Mouse (Mus musculus) liver, adult (tissue): ENCODE measurements around the gene Dlgap4.

ENCODE experiments used
- GATA4 ChIP-seq: IDR thresholded peaks from 2 replicates; pipeline ENCODE4 v1.6.1; 2014; ENCODE audit warnings: mild to moderate bottlenecking, low read length; ENCODE audit not compliant: insufficient replicate concordance

Dlgap4 gene

DNA sequence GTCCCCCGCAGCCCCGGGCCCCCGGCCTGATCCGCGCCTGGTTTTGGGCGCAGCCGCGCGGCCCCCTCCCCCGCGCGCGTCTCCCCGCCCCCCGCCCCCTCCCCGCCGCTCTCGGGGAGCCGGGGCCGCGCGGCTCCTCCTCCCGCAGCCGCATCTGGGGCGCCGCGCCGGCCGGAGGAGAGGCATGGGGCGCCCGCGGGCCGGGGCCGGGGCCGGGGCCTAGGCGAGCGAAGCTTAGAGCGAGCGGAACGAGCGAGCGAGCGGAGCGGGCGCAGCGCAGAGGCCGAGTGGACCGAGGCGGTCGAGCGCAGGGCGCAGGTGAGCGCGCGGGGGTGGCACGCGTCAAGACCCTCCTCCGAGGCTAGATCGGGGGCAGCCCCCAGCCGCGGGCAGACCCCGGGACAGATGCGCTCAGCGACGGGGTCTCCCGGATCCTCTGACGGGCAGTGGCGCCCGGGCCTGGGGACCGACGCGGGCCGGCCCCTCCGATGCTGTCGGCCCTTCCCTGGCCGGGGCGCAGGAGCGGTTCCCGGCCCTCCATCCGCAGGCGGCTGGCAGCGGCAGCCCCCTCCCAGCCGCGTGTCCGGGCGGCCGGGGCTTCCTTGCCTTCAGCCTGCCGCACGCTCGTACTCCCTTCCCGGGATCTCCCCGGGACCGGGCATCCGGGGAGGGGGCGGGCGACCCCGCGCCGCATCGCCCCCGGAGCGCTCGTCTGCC lies at the start of gene Dlgap4:
Gene Dlgap4, plus strand, starts transcription at position 165 of the 717 bp plus-strand sequence.
- TF ChIP-seq GATA4, result no peak

DNA sequence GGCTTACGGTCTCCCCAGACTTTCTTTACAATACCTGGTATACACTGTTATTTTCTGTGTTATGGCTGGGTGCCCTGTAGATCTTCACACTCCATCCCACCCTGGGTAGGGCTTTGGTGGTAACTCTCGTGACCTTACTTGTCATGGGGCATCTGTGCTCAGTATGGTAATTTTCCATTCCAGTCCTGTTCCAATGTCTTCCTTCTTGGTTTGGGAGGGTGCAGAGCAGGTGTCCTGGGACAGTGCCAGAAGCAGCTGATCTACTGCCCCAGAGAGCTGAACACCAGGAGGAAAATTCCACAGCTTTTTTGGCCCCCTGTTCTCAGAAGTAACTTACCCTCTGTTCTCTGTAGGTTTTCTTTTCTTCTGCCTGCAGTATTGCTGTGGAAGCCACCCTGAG lies 47.0 kb upstream of the Dlgap4 start:
- TF ChIP-seq GATA4, result no peak

DNA sequence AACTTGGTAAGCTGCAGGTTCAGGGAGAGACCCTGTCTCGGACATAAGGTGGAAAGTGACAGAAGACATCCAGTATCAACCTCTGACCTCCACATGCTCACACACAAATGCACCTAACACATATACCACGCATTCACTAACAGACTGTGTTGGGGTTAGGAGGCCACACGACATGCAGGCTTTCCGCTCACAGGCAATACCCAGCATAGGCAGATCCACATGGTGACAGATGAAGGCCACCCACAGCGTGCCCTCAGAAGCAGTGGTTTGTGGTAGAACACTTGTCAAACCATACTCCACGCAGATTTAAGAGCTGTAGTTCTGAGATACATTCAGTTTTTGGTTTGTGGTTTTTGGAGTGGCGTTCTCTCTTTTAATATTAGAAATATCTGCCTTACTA lies 44.9 kb upstream of the Dlgap4 start:
- no peak for TF ChIP-seq GATA4

DNA sequence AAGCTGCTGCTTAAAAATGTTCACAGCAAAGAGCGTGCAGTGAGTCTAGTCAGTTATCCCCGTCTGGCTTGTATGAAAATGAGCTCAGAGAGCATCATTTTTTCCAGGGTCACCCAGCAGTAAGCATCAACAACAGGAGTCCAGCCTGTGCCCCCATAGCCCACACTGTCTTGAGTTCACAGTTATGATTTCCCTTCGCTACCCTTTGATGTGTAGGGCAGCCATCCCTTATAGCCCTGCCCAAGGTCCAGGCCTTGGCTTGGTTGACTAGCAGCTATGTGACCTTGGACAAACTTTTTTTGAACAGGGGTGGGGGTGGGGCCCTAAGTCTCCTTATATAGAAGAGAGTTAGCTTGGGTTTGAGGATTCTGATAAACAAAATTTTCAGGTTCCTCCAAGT lies 44.2 kb upstream of the Dlgap4 start:
- TF ChIP-seq GATA4, result no peak

DNA sequence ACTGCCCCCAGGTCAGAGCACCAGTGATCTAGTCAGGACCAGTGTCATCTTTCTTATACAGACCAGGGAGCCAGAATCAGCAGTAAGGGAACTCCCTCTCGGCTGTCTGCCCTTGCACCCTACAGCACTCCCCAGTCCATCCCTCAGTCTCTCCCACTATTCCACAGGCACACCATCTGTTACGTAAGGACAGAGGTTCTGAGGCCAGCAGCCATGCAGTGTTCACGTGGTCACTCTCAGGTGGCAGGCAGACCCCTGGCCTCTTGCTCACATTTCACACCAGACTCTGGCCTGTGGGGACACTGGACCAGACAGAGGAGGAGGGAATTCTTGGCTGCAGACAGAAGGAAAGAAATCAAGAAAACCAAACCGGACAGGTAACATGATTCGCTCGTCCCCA lies 42.0 kb upstream of the Dlgap4 start:
- TF ChIP-seq GATA4, result no peak

DNA sequence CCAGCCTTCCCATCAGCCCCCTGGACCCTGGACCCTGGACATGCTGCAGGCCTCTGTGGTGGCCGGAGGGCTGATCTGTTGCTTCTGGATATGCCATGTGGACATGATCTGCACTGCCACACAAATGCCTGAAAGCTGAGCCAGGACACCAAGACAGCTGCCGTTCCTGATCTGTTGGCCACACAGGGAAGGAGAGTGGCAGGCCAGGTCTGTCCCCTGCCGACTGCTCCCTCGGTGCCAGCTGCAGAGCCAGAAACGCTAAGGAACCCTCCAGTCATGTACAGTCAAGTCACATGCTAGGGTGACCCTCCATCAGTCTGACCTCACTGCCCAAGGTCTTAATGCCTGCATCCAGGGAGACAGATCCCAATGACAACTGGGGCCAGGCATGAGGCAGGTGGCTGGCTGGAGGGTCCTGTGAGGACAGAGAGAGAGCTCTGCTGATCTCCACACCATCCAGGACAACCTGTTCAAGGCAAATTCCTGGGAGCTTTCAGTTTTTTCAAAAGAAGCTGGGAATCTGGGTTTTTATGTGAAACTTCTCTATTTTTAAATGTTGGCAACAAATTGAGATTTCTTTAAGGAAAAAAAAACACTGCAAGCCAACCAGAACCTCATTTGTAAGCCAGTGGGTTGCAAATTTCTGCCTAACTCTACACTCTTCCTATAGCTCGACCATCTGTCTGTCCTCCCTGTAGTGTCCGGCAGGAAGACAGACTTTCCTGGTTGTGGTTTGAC lies 36.5 kb upstream of the Dlgap4 start:
- TF ChIP-seq GATA4, result no peak

DNA sequence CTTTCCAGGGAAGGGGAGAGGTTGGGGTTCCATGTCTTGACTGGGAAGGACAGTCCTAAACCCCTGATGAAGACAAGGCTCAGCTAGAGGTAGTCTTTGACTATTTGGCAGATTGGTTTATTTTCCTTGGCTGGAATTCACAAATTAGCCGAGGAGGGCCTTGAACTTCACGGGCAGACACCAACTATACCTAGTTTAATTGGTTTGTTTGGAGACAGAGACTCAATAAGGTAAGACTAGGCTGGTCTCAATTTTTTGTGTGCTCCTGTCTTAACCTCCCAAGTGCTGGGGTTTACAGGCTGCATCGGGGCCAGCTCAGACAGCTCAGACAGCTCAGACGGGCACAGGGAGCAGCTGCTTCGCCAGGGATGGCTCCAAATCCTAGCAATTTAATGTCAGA lies 33.0 kb upstream of the Dlgap4 start:
- no peak for TF ChIP-seq GATA4

DNA sequence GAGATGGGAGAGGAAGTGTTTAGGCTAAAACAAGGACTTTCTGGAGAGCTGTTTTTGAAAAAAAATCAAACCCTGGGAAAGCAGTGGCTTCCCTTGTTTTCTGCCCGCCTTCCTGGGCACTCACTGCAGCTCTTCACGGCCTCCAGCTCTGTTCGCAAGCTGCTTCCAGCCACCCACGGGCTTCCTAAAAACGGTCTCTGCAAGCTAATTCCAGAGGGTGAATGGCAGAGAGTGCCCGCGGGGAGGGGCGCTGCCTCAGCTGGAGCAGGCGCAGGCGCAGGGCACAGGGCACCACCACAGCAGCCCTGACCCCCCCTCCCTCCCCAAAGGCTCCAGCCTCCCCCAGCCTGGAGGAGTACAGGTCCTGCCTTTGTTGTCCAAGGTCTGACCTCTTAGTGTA lies 32.3 kb upstream of the Dlgap4 start:
- TF ChIP-seq GATA4, result no peak

DNA sequence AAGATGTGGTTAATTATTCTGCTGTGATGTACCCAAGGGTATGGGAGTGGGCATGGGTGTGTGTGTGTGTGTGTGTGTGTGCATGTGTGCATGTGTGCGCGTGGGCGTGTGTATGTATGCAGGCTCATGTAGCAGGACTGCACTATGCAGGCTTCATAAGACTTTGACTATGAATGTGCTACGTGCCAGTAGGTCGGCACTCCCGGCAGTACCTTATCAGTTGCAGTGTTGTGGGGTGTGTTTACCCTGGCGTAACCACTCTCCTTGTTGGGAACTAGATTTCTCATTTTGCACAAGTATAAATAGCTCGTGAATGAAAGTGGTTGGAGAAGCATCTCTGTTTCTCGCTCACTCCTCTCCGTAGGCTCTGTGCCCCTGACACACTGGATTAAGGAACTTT lies 30.6 kb upstream of the Dlgap4 start:
- no peak for TF ChIP-seq GATA4

- TF ChIP-seq GATA4, result no peak
These were observed 29.2 kb upstream of the Dlgap4 start for GRCm38 (mm10) chr2:156584154-156584796.

GRCm38 (mm10) chr2:156584797-156585471 lies 28.6 kb upstream of the Dlgap4 start:
- no peak for TF ChIP-seq GATA4

- no peak for TF ChIP-seq GATA4
These were observed 24.0 kb upstream of the Dlgap4 start for GRCm38 (mm10) chr2:156589481-156589880.

DNA sequence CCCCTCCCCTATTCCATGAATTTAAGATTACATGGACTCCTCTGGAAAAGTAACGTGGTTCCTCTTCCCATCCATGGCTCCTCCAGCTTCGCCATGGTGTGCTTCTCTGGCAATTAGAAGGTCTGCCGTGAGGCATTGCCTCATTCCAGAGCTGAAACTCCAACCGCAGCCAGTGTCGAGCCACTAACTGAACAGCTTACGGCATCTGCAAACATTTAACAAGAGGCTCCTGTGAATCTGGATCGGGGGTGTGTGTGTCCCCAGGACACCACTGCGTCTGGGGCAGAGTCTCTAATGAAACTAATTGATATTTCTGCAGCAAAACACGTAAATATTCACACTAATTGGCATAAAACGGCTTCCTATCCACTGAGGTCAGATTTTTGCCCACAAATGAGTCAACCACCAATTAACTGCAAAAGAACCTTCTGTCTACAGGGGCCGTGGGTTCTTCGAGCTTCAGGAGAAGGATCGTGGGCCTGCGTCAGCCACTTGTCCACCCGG lies 18.5 kb upstream of the Dlgap4 start:
- no peak for TF ChIP-seq GATA4

GRCm38 (mm10) chr2:156602581-156602980 lies 10.9 kb upstream of the Dlgap4 start:
- no peak for TF ChIP-seq GATA4

- no peak for TF ChIP-seq GATA4
These were observed 9.8 kb upstream of the Dlgap4 start for GRCm38 (mm10) chr2:156603671-156604070.
